In the genomic region with DNA sequence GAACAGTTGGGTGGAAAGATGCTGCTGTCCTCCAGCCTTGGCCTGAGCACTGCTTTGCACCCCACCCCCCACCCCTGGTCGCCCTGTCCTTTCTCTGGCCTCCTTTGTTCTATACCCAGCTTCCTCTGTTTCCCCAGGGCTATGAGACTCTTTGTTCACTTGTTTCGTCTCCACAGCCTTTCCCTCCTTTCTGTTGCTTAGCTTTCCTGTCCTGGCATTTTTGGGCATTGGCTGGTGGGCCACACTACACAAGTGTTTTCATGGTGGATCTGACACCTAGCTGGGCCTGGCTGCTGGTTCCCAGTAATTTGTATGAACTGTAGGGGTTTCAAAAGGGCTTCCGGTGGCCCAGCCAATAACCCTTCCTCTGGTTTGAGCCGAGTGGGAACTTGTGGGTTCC, we compare ENCODE assay signal across 8 mouse cellular contexts. TPM values are rescaled to one million over a fixed set of nuclear protein-coding genes. Genes with fewer than 3 reads are reported as not detected.
A peak's percentile ranks its signal among the peaks of the same experiment; 100 is the strongest.
DNase-seq lines count a peak whose midpoint lies in the region; ATAC-seq and TF ChIP-seq lines count a peak whose summit lies in the region.

No protein-coding gene starts in this region.

- peak overlapping the region; percentile 100 for H3K27ac ChIP-seq in layer of hippocampus, adult 2 months
- peak overlapping the region; percentile 100 for H3K27ac ChIP-seq in embryonic facial prominence, embryonic 12.5 days
- no peak overlapping the region for H3K27ac ChIP-seq in intestine, embryonic 14.5 days (ENCODE audit: low read depth)
- peak overlapping the region; percentile 99; the same call in 1 of the 2 replicates for H3K27ac ChIP-seq in neural tube, embryonic 12.5 days

- H3K27me3 ChIP-seq in embryonic facial prominence, embryonic 12.5 days: no peaks in the 10 kb centered on the region
- no peaks in the 10 kb centered on the region for H3K27me3 ChIP-seq in intestine, embryonic 14.5 days (replicated peaks; ENCODE audit: control insufficient read depth, insufficient read depth, low read length)
- no peaks in the 10 kb centered on the region for H3K27me3 ChIP-seq in neural tube, embryonic 12.5 days (replicated peaks)

- DNase-seq in layer of hippocampus, adult 2 months (ENCODE audit: low spot score in 2 of 2): no peak
- no peak for DNase-seq in layer of hippocampus, adult 9-11 months
- DNase-seq in intestine, embryonic 14.5 days (ENCODE audit: low spot score): no peak
- no peak for DNase-seq in frontal cortex, postnatal 14 days (ENCODE audit: low spot score in 2 of 2)
- no peak for DNase-seq in gastrocnemius, adult 18-20 months (ENCODE audit: low spot score)
- DNase-seq in adipocyte (ENCODE audit: low spot score): no peak

- peak overlapping the region; percentile 98 for H3K4me2 ChIP-seq in embryonic facial prominence, embryonic 12.5 days (replicated peaks)
- H3K4me2 ChIP-seq in intestine, embryonic 14.5 days (ENCODE audit: low read length): peak overlapping the region; percentile 95
- peak overlapping the region; percentile 93 for H3K4me2 ChIP-seq in neural tube, embryonic 12.5 days (replicated peaks)

- TF ChIP-seq CTCF in layer of hippocampus, adult 2 months (conservative IDR thresholded peaks at IDR 0.05): no peak

- 37% methylated on average over 4 of the region's 4 CpGs for WGBS in embryonic facial prominence, embryonic 12.5 days
- WGBS in intestine, embryonic 14.5 days: 42% methylated on average over 4 of the region's 4 CpGs
- 19% methylated on average over 4 of the region's 4 CpGs for WGBS in neural tube, embryonic 12.5 days

- peaks cover 38% of the 10 kb centered on the region for H3K4me1 ChIP-seq in embryonic facial prominence, embryonic 12.5 days
- peaks cover 20% of the 10 kb centered on the region for H3K4me1 ChIP-seq in intestine, embryonic 14.5 days (replicated peaks; ENCODE audit: control insufficient read depth, insufficient read depth, low read length)
- peaks cover 40% of the 10 kb centered on the region for H3K4me1 ChIP-seq in neural tube, embryonic 12.5 days

- ATAC-seq in embryonic facial prominence, embryonic 12.5 days (ENCODE audit: insufficient number of reproducible peaks, insufficient read depth, low FRiP score, low TSS enrichment): no peak
- ATAC-seq in intestine, embryonic 14.5 days (replicated peaks; ENCODE audit: low FRiP score, low TSS enrichment, low read depth): no peak
- no peak for ATAC-seq in neural tube, embryonic 12.5 days (ENCODE audit: low FRiP score, low read depth)

- H3K9me3 ChIP-seq in embryonic facial prominence, embryonic 12.5 days: no peaks in the 10 kb centered on the region
- H3K9me3 ChIP-seq in intestine, embryonic 14.5 days (ENCODE audit: control insufficient read depth, low read length): no peaks in the 10 kb centered on the region
- no peaks in the 10 kb centered on the region for H3K9me3 ChIP-seq in neural tube, embryonic 12.5 days

- peaks cover 51% of the 10 kb centered on the region for H3K36me3 ChIP-seq in embryonic facial prominence, embryonic 12.5 days
- peaks cover 52% of the 10 kb centered on the region for H3K36me3 ChIP-seq in intestine, embryonic 14.5 days (ENCODE audit: control insufficient read depth, insufficient read depth, low read length)
- peaks cover 50% of the 10 kb centered on the region for H3K36me3 ChIP-seq in neural tube, embryonic 12.5 days

- peak overlapping the region; percentile 96 for H3K9ac ChIP-seq in embryonic facial prominence, embryonic 12.5 days
- peak overlapping the region; percentile 98 for H3K9ac ChIP-seq in intestine, embryonic 14.5 days (ENCODE audit: low read length)
- peak overlapping the region; percentile 94 for H3K9ac ChIP-seq in neural tube, embryonic 12.5 days

- peak overlapping the region; percentile 97 for H3K4me3 ChIP-seq in layer of hippocampus, adult 2 months
- peak overlapping the region; percentile 85 for H3K4me3 ChIP-seq in embryonic facial prominence, embryonic 12.5 days
- peak overlapping the region; percentile 81 for H3K4me3 ChIP-seq in intestine, embryonic 14.5 days (ENCODE audit: low read depth, low read length)
- peak overlapping the region; percentile 88 for H3K4me3 ChIP-seq in neural tube, embryonic 12.5 days

RNA-seq across cellular contexts. Expression of gene Patz1, which starts 4.7 kb away (rescaled TPM):
- 10 to 100 TPM; 55.5 to 56.6 TPM for total RNA-seq in layer of hippocampus, adult 2 months (2021)
- 84.3 and 85.3 TPM in 2 replicates for polyA plus RNA-seq in embryonic facial prominence, embryonic 12.5 days (2016; fragmentation: Nextera tagmentation; extraction: Ambion mirVana)
- polyA plus RNA-seq in intestine, embryonic 14.5 days (2014; fragmentation: Nextera tagmentation; extraction: Ambion mirVana): 50.1 and 50.6 TPM in 2 replicates
- 115 and 117 TPM in 2 replicates for polyA plus RNA-seq in neural tube, embryonic 12.5 days (2016; fragmentation: Nextera tagmentation; extraction: Ambion mirVana)
- 10 to 100 TPM; 11.3 to 12.7 TPM for total RNA-seq in gastrocnemius, adult 18-20 months (2021)

RNA-seq across cellular contexts. Expression of gene Drg1, which starts 27.1 kb away (rescaled TPM):
- 10 to 100 TPM; 91.7 to 98.9 TPM for total RNA-seq in layer of hippocampus, adult 2 months (2021)
- polyA plus RNA-seq in embryonic facial prominence, embryonic 12.5 days (2016; fragmentation: Nextera tagmentation; extraction: Ambion mirVana): 217 and 229 TPM in 2 replicates
- 221 and 234 TPM in 2 replicates for polyA plus RNA-seq in intestine, embryonic 14.5 days (2014; fragmentation: Nextera tagmentation; extraction: Ambion mirVana)
- 261 and 274 TPM in 2 replicates for polyA plus RNA-seq in neural tube, embryonic 12.5 days (2016; fragmentation: Nextera tagmentation; extraction: Ambion mirVana)
- total RNA-seq in gastrocnemius, adult 18-20 months (2021): 10 to 100 TPM; 44.5 to 45.0 TPM

RNA-seq across cellular contexts. Expression of gene Pik3ip1, which starts 36.8 kb away (rescaled TPM):
- total RNA-seq in layer of hippocampus, adult 2 months (2021): 10 to 100 TPM; 35.9 to 41.5 TPM
- 12.4 and 15.1 TPM in 2 replicates for polyA plus RNA-seq in embryonic facial prominence, embryonic 12.5 days (2016; fragmentation: Nextera tagmentation; extraction: Ambion mirVana)
- polyA plus RNA-seq in intestine, embryonic 14.5 days (2014; fragmentation: Nextera tagmentation; extraction: Ambion mirVana): 9.9 and 14.1 TPM in 2 replicates
- polyA plus RNA-seq in neural tube, embryonic 12.5 days (2016; fragmentation: Nextera tagmentation; extraction: Ambion mirVana): 21.2 and 22.6 TPM in 2 replicates
- total RNA-seq in gastrocnemius, adult 18-20 months (2021): 10 to 100 TPM; 27.2 to 30.8 TPM
